Mouse (Mus musculus): Measurements from ENCODE around the gene Defa26. TPM values are rescaled to one million over a fixed set of nuclear protein-coding genes. Genes with fewer than 3 reads are reported as not detected.

The Defa26 gene
- total RNA-seq (2023), result not detected

DNA sequence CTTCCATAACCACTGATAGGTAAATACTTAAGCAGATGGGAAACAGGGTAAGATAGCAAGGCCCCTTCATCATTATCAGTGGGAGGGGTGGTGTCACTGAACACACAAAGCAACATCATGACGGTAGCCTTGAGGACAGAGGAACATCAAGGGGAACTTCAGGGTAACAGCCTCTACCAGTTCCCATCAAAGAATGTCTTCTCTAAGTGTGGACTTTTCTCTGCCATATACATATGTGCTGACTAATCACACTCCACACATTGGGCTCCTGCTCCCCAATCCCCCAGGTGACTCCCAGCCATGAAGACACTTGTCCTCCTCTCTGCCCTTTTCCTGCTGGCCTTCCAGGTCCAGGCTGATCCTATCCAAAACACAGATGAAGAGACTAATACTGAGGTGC lies at the start of gene Defa26:
Gene Defa26 (plus strand): TSS at position 301 of the 400 bp plus-strand sequence.

DNA sequence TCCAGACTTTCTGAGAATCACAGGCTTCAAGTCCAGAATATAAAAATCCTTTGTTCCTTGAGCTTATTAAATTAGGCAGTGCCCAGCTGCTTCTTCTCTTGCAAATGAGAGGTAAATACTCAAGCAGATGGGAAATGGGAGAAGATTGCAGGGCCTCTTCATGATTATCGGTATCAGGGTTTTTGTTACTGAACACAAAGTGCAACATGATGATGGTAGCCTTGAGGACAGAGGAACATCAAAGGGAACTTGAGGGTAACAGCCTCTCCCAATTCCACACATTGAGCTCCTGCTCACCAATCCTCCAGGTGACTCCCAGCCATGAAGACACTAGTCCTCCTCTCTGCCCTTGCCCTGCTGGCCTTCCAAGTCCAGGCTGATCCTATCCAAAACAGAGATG lies 35.3 kb upstream of the Defa26 start, which contains the start of gene Defa28:
Gene Defa28 (plus strand): TSS at position 301 of the 400 bp plus-strand sequence.

DNA sequence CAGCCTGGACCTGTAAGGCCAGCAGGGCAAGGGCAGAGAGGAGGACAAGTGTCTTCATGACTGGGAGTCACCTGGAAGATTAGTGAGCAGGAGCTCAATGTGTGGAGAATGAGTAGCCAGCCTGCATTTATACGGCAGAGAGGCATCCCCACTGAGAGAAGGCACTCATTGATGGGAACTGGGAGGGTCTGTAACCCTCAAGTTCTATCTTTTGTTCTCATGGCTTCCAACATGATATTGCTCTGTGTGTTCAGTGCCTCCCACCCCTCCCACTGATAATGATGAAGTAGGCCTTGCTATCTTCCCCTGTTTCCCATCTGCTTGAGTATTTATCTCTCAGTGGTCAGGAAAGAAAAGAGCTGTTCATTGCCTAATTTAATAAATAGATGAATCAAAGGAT lies 23.6 kb upstream of the Defa26 start, which contains the start of gene Gm7861:
Gene Gm7861 (minus strand): TSS at position 101 of the 400 bp plus-strand sequence.

DNA sequence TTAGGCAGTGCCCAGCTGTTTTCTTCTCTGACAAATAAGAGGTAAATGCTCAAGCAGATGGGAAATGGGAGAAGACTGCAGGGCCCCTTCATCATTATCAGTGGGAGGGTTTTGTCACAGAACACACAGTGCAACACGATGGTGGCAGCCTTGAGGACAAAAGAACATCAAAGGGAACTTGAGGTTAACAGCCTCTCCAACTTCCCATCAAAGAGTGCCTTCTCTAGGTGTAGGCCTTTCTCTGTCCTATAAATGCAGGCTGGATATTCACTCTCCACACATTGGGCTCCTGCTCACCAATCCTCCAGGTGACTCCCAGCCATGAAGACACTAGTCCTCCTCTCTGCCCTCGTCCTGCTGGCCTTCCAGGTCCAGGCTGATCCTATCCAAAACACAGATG lies 37.5 kb downstream of the Defa26 start, which contains the start of gene Defa17:
Gene Defa17 (plus strand): TSS at position 301 of the 400 bp plus-strand sequence.

DNA sequence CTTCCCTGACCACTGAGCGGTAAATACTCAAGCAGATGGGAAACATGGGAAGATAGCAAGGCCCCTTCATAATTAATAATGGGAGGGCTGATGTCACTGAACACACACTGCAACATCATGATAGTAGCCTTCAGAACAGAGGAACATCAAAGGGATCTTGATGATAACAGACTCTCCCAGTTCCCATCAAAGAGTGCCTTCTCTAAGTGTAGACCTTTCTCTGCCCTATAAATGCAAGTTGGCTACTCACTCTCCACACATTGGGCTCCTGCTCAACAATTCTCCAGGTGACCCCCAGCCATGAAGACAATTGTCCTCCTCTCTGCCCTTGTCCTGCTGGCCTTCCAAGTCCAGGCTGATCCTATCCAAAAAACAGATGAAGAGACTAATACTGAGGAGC lies 47.5 kb downstream of the Defa26 start, which contains the start of gene Defa34:
Gene Defa34 (plus strand): TSS at position 301 of the 400 bp plus-strand sequence.

Other genes with a start within 250 kb of the Defa26 start
- not detected for gene Defa2, start 239.7 kb upstream of the Defa26 start, total RNA-seq (2023)
- gene Defa33, start 226.4 kb upstream of the Defa26 start, total RNA-seq (2023), result not detected
- gene Defa36, start 190.8 kb upstream of the Defa26 start, total RNA-seq (2023), result not detected
- gene Gm7849, start 161.6 kb upstream of the Defa26 start, total RNA-seq (2023), result not detected
- gene Defa20, start 108.9 kb upstream of the Defa26 start, total RNA-seq (2023), result not detected
- gene Defa32, start 89.2 kb upstream of the Defa26 start, total RNA-seq (2023), result not detected
- not detected for gene Defa37, start 52.8 kb upstream of the Defa26 start, total RNA-seq (2023)
- gene Defa28, start 35.2 kb upstream of the Defa26 start, total RNA-seq (2023), result not detected
- gene Gm7861, start 23.7 kb upstream of the Defa26 start, total RNA-seq (2023), result not detected
- not detected for gene Defa17, start 37.6 kb downstream of the Defa26 start, total RNA-seq (2023)
- gene Defa34, start 47.6 kb downstream of the Defa26 start, total RNA-seq (2023), result not detected
- gene AY761184, start 85.5 kb downstream of the Defa26 start, total RNA-seq (2023), result not detected
- not detected for gene Defa24, start 116.3 kb downstream of the Defa26 start, total RNA-seq (2023)
- gene Defb50, start 205.4 kb downstream of the Defa26 start, total RNA-seq (2023), result not detected
- not detected for gene Defb2, start 221.7 kb downstream of the Defa26 start, total RNA-seq (2023)
- gene Defb10, start 240.7 kb downstream of the Defa26 start, total RNA-seq (2023), result not detected

All from CD8-positive naive resting alpha-beta T cell, adult 57 days (primary cell).